Mouse (Mus musculus): ENCODE data around the gene Arhgap45.

DNA sequence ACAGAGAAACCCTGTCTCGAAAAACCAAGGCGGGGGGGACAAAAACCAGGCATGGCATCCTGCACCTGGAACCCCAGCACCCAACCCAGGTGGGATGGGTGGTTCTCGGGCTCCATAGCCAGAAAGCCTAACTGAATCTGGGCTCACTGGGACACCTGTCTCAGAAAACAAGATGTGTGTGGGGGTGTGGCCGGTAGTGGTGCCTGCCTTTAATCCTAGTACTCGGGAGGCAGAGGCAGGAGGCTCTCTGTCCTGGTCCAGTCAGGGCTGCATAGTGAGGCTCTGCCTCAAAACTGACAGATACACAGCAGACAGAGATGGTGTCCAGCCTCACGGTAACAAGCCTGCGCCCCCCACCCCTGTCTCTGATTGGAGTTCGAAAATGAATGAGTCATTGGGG, 6.4 kb downstream of the Arhgap45 start:
- no peak for TF ChIP-seq CTCF (IDR thresholded peaks at IDR 0.05; ENCODE audit: control insufficient read depth, insufficient read depth, insufficient read length)
- TF ChIP-seq USF1 (IDR thresholded peaks at IDR 0.05; ENCODE audit: low read depth): no peak
- no peak for TF ChIP-seq MYOG (IDR thresholded peaks at IDR 0.05; ENCODE audit: control insufficient read depth, extremely low read depth, insufficient read length)
- TF ChIP-seq MAX (IDR thresholded peaks at IDR 0.05): no peak

All from C2C12 (cell line).